Mouse (Mus musculus): ENCODE data around the gene Neb. TPM values are rescaled to one million over a fixed set of nuclear protein-coding genes. Genes with fewer than 3 reads are reported as not detected.
A peak's percentile ranks its signal among the peaks of the same experiment; 100 is the strongest.
"Not testable (repeated sequence)": the region's sequence is repeated elsewhere in the genome, so short reads cannot be mapped to it uniquely, and the experiment has no call there.

Neb gene
- total and polyA plus RNA-seq, 2 experiments from 2014 or later: 0.80 to 3.7 TPM

DNA sequence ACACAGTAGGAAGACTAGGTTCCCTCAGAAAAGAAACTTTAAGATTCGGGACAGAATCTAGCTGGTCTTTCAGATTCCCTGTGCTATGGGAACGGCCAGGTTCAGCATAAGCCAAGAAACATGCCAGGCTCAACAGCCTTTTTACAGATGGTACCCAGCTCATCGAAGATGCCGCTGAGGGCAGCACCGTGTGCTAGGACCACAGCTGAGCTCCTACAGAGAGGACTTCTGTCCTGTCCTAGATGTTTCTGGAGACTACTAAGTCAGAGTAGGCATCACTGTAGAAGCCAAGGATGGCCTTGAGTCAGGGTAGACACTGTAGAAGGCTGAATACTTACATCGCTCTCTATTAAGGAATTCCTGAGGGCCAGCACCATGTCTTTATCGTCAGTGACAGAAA is 201.1 kb downstream of the Neb start:
- no peak for TF ChIP-seq CTCF (IDR thresholded peaks at IDR 0.05)
- H3K27ac ChIP-seq (ENCODE audit: low read depth, low read length): no peak overlapping the region
- H3K4me1 ChIP-seq (ENCODE audit: insufficient read depth, low read length): no peaks in the 10 kb centered on the region
- ATAC-seq (ENCODE audit: low FRiP score): no peak
- no peak overlapping the region for H3K4me3 ChIP-seq (ENCODE audit: low read depth, low read length)
- H3K4me2 ChIP-seq (ENCODE audit: low read depth, low read length, poor library complexity, severe bottlenecking): no peak overlapping the region
- H3K9ac ChIP-seq (replicated peaks; ENCODE audit: low read length, poor library complexity, severe bottlenecking): no peak overlapping the region
- no peak for DNase-seq (ENCODE audit: low spot score)
- WGBS: 94% methylated on average over 7 of the region's 7 CpGs
- H3K27me3 ChIP-seq (ENCODE audit: insufficient read depth, low read length): no peaks in the 10 kb centered on the region
- H3K36me3 ChIP-seq (ENCODE audit: insufficient read depth, low read length): no peaks in the 10 kb centered on the region
- no peaks in the 10 kb centered on the region for H3K9me3 ChIP-seq (ENCODE audit: low read length)

GRCm38 (mm10) chr2:52176537-52176936 is 201.7 kb downstream of the Neb start:
- DNase-seq (ENCODE audit: low spot score) (peak; percentile 41), ATAC-seq (ENCODE audit: low FRiP score) (peak; percentile 13; the same call in 1 of the 2 replicates)
- Histone ChIP-seq H3K4me3 (ENCODE audit: low read depth, low read length) (no peak overlapping the region), H3K27ac (ENCODE audit: low read depth, low read length) (no peak overlapping the region), H3K27me3 (ENCODE audit: insufficient read depth, low read length) (no peaks in the 10 kb centered on the region), H3K4me2 (ENCODE audit: low read depth, low read length, poor library complexity, severe bottlenecking) (no peak overlapping the region), H3K36me3 (ENCODE audit: insufficient read depth, low read length) (no peaks in the 10 kb centered on the region), H3K4me1 (ENCODE audit: insufficient read depth, low read length) (no peaks in the 10 kb centered on the region), H3K9me3 (ENCODE audit: low read length) (no peaks in the 10 kb centered on the region), H3K9ac (replicated peaks; ENCODE audit: low read length, poor library complexity, severe bottlenecking) (no peak overlapping the region)
- 74% methylated on average over 8 of the region's 8 CpGs for WGBS
- TF ChIP-seq CTCF (IDR thresholded peaks at IDR 0.05): no peak

DNA sequence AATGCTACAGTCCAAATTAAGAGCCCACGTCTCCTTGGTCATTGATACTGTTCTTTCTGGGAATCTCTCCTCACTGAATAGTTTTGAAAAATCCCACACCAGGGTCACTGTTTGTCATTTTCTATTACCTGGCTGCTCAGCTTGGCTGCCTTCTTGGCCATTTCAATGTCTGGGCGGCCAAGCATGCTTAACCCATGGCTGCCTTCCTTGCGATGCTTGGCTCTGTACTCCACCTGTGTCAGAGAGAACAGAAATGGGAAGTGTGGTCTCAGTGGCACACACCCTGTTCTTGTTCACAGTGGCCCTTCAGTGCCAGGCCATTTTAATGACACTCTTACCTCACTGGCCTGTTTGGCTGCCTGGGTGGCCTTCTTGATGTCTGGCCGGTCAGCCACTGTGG is 203.3 kb downstream of the Neb start:
- H3K4me1 ChIP-seq (ENCODE audit: insufficient read depth, low read length): no peaks in the 10 kb centered on the region
- WGBS: 89% methylated on average over 4 of the region's 4 CpGs
- no peak overlapping the region for H3K4me2 ChIP-seq (ENCODE audit: low read depth, low read length, poor library complexity, severe bottlenecking)
- DNase-seq (ENCODE audit: low spot score): no peak
- no peaks in the 10 kb centered on the region for H3K36me3 ChIP-seq (ENCODE audit: insufficient read depth, low read length)
- H3K4me3 ChIP-seq (ENCODE audit: low read depth, low read length): no peak overlapping the region
- H3K9me3 ChIP-seq (ENCODE audit: low read length): no peaks in the 10 kb centered on the region
- no peak overlapping the region for H3K9ac ChIP-seq (replicated peaks; ENCODE audit: low read length, poor library complexity, severe bottlenecking)
- H3K27me3 ChIP-seq (ENCODE audit: insufficient read depth, low read length): no peaks in the 10 kb centered on the region
- H3K27ac ChIP-seq (ENCODE audit: low read depth, low read length): no peak overlapping the region
- no peak for ATAC-seq (ENCODE audit: low FRiP score)
- no peak for TF ChIP-seq CTCF (IDR thresholded peaks at IDR 0.05)

DNA sequence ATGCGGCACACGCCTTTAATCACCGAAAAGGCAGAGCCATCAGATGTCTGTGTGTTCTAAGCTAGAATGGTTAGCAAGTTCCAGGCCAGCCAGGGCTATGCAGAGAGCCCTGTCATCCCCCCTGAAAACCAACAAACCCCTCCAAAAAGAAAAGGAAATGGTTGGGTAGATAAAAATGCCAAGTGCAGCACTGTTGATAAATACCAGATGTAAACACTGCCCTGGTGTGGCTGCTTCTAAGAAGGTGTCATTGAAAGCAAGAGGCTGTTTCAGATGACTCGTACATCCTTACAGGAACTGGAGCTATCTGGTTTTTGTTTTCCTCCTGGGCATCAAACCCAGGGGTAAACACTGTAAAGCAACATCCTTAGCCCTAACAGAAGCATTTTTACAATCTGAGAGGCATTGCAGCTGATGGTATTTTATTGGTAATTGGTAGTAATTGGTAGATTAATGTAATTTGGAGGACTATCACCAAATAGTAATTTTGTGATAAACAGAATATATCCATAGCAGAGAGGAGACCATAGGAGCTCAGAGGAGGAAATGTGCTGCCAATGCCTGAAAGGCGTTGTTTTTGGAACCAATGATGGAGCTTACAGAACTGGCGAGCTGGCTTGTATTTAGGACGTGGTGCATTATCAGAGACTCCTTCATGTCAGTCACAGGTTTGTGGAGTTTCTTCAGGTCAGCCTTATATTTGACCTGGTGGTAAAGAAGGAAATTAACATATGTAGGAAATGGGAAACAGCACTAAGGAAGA is 208.8 kb downstream of the Neb start:
- no peaks in the 10 kb centered on the region for H3K27me3 ChIP-seq (ENCODE audit: insufficient read depth, low read length)
- DNase-seq (ENCODE audit: low spot score) (no peak), ATAC-seq (ENCODE audit: low FRiP score) (no peak)
- H3K9me3 ChIP-seq (ENCODE audit: low read length): no peaks in the 10 kb centered on the region
- no peak overlapping the region for H3K9ac ChIP-seq (replicated peaks; ENCODE audit: low read length, poor library complexity, severe bottlenecking)
- no peak overlapping the region for H3K4me3 ChIP-seq (ENCODE audit: low read depth, low read length)
- TF ChIP-seq CTCF (IDR thresholded peaks at IDR 0.05): no peak
- WGBS: 92% methylated on average over 7 of the region's 7 CpGs
- H3K27ac ChIP-seq (ENCODE audit: low read depth, low read length): no peak overlapping the region
- no peaks in the 10 kb centered on the region for H3K36me3 ChIP-seq (ENCODE audit: insufficient read depth, low read length)
- no peak overlapping the region for H3K4me2 ChIP-seq (ENCODE audit: low read depth, low read length, poor library complexity, severe bottlenecking)
- no peaks in the 10 kb centered on the region for H3K4me1 ChIP-seq (ENCODE audit: insufficient read depth, low read length)

- H3K27me3 ChIP-seq (ENCODE audit: insufficient read depth, low read length): no peaks in the 10 kb centered on the region
- no peaks in the 10 kb centered on the region for H3K4me1 ChIP-seq (ENCODE audit: insufficient read depth, low read length)
- no peak overlapping the region for H3K4me3 ChIP-seq (ENCODE audit: low read depth, low read length)
- no peak overlapping the region for H3K9ac ChIP-seq (replicated peaks; ENCODE audit: low read length, poor library complexity, severe bottlenecking)
- no peak overlapping the region for H3K4me2 ChIP-seq (ENCODE audit: low read depth, low read length, poor library complexity, severe bottlenecking)
- no peaks in the 10 kb centered on the region for H3K9me3 ChIP-seq (ENCODE audit: low read length)
- H3K27ac ChIP-seq (ENCODE audit: low read depth, low read length): no peak overlapping the region
- DNase-seq (ENCODE audit: low spot score): no peak
- H3K36me3 ChIP-seq (ENCODE audit: insufficient read depth, low read length): no peaks in the 10 kb centered on the region
- no peak for ATAC-seq (ENCODE audit: low FRiP score)
- WGBS: 89% methylated on average over 3 of the region's 3 CpGs
- no peak for TF ChIP-seq CTCF (IDR thresholded peaks at IDR 0.05)
Measured at GRCm38 (mm10) chr2:52153064-52153463, 225.2 kb downstream of the Neb start.

DNA sequence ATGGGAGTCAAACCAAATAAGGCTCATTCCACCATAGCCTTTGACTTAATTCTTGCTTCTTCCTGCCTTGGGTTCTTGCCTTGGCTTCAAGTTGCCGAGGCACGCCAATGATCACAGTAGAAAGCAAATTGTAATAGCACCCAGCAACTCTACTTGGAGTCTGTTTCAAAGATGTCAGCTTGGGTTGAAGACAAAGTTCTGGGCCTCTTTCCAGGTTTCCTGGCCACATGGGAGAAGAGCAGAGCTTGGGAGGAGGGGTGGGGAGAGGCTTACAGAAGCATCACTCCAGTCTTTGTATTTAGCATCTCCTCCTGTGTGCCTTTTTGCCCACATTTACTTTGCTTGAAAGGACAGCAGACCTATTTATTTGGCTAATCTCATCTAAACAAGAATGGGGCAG is 244.9 kb downstream of the Neb start:
- no peak overlapping the region for H3K4me3 ChIP-seq (ENCODE audit: low read depth, low read length)
- WGBS: 90% methylated on average over 2 of the region's 2 CpGs
- no peak overlapping the region for H3K27ac ChIP-seq (ENCODE audit: low read depth, low read length)
- no peaks in the 10 kb centered on the region for H3K4me1 ChIP-seq (ENCODE audit: insufficient read depth, low read length)
- no peaks in the 10 kb centered on the region for H3K27me3 ChIP-seq (ENCODE audit: insufficient read depth, low read length)
- H3K4me2 ChIP-seq (ENCODE audit: low read depth, low read length, poor library complexity, severe bottlenecking): no peak overlapping the region
- DNase-seq (ENCODE audit: low spot score) (peak; percentile 3), ATAC-seq (ENCODE audit: low FRiP score) (no peak)
- no peaks in the 10 kb centered on the region for H3K36me3 ChIP-seq (ENCODE audit: insufficient read depth, low read length)
- H3K9me3 ChIP-seq (ENCODE audit: low read length): no peaks in the 10 kb centered on the region
- H3K9ac ChIP-seq (replicated peaks; ENCODE audit: low read length, poor library complexity, severe bottlenecking): no peak overlapping the region
- no peak for TF ChIP-seq CTCF (IDR thresholded peaks at IDR 0.05)

GRCm38 (mm10) chr2:52131370-52131769 is 246.9 kb downstream of the Neb start:
- not testable (repeated sequence) for H3K9me3 ChIP-seq (ENCODE audit: low read length); ATAC-seq (ENCODE audit: low FRiP score); H3K4me3 ChIP-seq (ENCODE audit: low read depth, low read length); H3K27me3 ChIP-seq (ENCODE audit: insufficient read depth, low read length); H3K4me2 ChIP-seq (ENCODE audit: low read depth, low read length, poor library complexity, severe bottlenecking); H3K36me3 ChIP-seq (ENCODE audit: insufficient read depth, low read length); H3K27ac ChIP-seq (ENCODE audit: low read depth, low read length); H3K9ac ChIP-seq (replicated peaks; ENCODE audit: low read length, poor library complexity, severe bottlenecking); H3K4me1 ChIP-seq (ENCODE audit: insufficient read depth, low read length); DNase-seq (ENCODE audit: low spot score)
- WGBS: 97% methylated on average over 20 of the region's 20 CpGs
